Mouse (Mus musculus) effector memory CD4-positive, alpha-beta T cell, adult 5 months (primary cell): Measurements from ENCODE around the gene Apol7a. TPM values are rescaled to one million over a fixed set of nuclear protein-coding genes. Genes with fewer than 3 reads are reported as not detected.

Experiments used
- polyA plus RNA-seq: library from polyadenylated mRNA; unstranded; fragments of 100-300 nt; shearing (Covaris generic); gene quantifications from one replicate; pipeline ENCODE4 v1.2.1, GENCODE M21; 2017

Gene Apol7a
- polyA plus RNA-seq, result not detected

GRCm38 (mm10) chr15:77399027-77399426, at the start of gene Apol7a:
Gene Apol7a, minus strand, starts transcription at chr15:77399110.

GRCm38 (mm10) chr15:77447392-77447791, 48.5 kb upstream of the Apol7a start, which contains the start of gene Apol7b:
Gene Apol7b, minus strand, starts transcription at chr15:77447492.

GRCm38 (mm10) chr15:77411035-77411434, 12.1 kb upstream of the Apol7a start, which contains the start of gene Apol9a:
Gene Apol9a, minus strand, starts transcription at chr15:77411135.

Other genes starting within 250 kb of the Apol7a start
- 0.62 TPM for gene Rbfox2, start 92.1 kb downstream of the Apol7a start, polyA plus RNA-seq
- gene Apol9a, start 12.0 kb upstream of the Apol7a start, polyA plus RNA-seq, result not detected
- gene Apol7b, start 48.4 kb upstream of the Apol7a start, polyA plus RNA-seq, result 1.3 TPM
- gene Apol10a, start 77.9 kb upstream of the Apol7a start, polyA plus RNA-seq, result not detected
- not detected for gene Apol11a, start 109.2 kb upstream of the Apol7a start, polyA plus RNA-seq
- gene Apol7c, start 134.2 kb upstream of the Apol7a start, polyA plus RNA-seq, result not detected
- gene 1700025B11Rik, start 162.8 kb upstream of the Apol7a start, polyA plus RNA-seq, result not detected
- 0.89 TPM for gene Apol10b, start 197.0 kb upstream of the Apol7a start, polyA plus RNA-seq
- not detected for gene Gm36245, start 200.1 kb upstream of the Apol7a start, polyA plus RNA-seq
- 0.22 TPM for gene Apol11b, start 244.2 kb upstream of the Apol7a start, polyA plus RNA-seq